Mouse (Mus musculus): ENCODE data around the gene Slc35f4.

Gene Slc35f4

DNA sequence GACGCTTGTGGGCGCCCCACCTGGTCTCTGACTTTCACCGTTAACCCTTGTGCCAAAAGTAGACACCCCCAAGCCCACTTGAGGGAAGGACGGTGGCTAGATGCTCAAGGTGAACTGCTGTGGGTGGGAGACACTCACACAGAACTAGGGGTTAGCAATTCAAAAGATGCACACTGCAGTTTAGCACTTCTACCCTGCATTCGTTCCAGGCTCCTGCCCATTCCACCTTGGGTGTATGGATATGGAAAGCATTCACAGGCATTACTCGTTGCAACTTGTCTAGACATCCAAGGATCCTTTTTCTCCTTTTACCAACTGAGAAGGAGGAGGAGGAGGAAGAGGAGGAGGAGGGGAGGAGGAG lies at the start of gene Slc35f4:
Gene Slc35f4, minus strand, starts transcription at position 116 of the 361 bp plus-strand sequence.
- DNase-seq: peak in 1 of 2 experiments; percentile 26

DNA sequence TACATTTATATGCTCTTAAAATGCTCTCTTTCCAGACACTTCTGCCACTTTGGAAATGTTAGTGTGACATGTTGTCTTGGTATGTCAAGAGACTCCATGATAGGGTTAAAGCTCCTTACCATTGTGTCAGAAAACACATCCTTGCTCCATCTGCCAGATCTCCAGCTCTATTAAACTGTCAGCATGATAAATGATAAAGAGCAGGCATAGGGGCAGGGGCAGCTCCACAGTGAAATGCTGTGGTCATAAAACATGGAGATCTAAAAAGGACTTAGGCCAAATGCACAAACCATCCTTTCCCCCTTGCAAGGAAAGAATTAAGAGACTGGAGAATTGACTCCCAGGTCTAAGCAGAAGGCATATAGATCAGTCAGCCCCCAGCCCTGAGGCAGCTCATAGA lies 42.5 kb upstream of the Slc35f4 start:
- no peak for DNase-seq

DNA sequence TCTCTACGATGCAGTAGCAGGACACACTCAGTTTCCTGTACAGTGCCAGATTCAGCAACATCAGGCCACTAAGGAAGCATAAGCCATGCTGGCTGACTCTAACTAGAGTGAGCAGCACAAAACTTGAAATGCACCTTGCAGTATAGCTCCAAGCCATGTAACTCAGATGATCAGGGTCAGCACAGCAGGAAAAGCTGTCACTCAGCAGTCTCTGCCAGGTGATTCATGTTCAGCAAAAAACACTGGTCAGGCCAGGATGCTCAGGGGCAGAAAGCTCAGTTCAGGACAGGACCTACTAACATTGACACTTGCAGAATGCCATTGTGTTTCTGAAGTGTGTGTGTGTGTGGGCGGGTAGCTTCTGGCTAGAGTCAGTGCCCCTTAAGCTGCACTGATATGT lies 34.9 kb upstream of the Slc35f4 start:
- DNase-seq: peak; percentile 23 to 37

GRCm38 (mm10) chr14:49540104-49540503 lies 14.3 kb upstream of the Slc35f4 start:
- DNase-seq: peak; percentile 45 to 47

GRCm38 (mm10) chr14:49525176-49525930 lies 493 bp downstream of the Slc35f4 start:
- DNase-seq: peak; percentile 29 to 34

GRCm38 (mm10) chr14:49524665-49525064 lies 1.2 kb downstream of the Slc35f4 start:
- DNase-seq: no peak

DNA sequence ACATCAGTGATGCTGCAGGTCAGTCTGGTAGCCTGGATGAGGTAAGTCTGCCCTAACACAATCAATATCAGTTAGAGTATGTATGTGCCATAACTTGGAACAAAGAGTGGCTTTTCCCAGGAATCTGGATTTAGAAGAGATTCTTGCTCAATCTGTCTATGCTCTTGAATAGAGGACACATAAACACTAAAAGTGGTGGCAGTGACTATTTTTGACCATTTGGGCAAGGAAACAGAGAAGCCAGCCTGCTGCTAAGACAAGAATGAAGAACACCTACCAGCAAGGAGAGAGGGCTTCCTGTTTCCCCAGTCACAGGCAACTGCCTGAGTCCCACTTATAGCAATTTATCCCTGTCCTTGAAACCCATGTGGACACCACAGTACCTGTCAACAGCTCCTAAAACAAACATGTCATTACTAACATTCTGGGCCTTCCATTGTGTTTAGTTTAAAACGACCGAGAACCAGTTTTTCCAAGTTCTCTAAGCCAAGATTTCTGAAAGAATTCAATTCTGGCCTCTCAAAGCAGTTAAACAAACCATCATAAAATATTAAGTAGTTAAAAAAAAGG lies 10.7 kb downstream of the Slc35f4 start:
- no peak for DNase-seq

GRCm38 (mm10) chr14:49514137-49514536 lies 11.7 kb downstream of the Slc35f4 start:
- no peak for DNase-seq

GRCm38 (mm10) chr14:49495192-49495591 lies 30.7 kb downstream of the Slc35f4 start:
- DNase-seq: no peak

GRCm38 (mm10) chr14:49493793-49494192 lies 32.1 kb downstream of the Slc35f4 start:
- peak; percentile 64 to 78 for DNase-seq

GRCm38 (mm10) chr14:49492506-49492905 lies 33.3 kb downstream of the Slc35f4 start:
- DNase-seq: no peak

DNA sequence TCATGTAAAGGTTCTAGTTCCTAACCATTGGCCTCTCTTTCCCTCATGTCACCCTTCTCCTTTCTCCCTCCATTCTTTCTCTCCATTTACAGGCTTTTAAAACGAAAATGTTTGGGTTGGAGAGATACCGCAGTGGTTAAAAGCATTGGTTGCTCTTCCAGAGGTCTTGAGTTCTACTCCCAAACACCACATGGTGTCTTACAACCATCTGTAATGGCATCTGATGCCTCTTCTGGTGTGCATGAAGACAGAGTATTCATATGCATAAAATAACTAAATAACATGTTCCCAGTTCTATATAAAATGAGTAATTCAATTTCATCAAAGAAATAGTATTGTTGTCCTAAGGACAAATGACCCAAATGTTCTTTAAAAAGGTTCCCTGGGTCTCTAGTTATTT lies 49.2 kb downstream of the Slc35f4 start:
- DNase-seq: no peak

GRCm38 (mm10) chr14:49461761-49462160 lies 64.1 kb downstream of the Slc35f4 start:
- no peak for DNase-seq

DNA sequence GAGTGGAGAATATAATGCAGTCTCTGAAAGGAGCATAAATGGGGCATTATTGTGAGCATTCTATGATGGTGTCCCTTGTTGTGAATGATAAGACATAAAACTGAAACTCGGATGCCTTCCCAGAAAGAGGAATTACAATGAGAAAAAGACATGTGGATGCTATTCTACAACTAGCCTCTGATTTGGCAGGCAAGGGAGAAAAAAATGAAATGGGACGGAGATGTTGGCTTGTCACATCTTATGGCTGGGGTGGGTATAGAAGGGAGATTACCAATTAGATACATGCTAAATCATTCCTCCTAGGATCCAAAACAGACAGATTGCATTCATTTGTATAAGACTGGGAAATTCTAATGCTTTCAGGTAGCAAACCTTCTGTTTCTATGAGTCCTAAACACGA lies 65.0 kb downstream of the Slc35f4 start:
- no peak for DNase-seq

GRCm38 (mm10) chr14:49454283-49454914 lies 71.4 kb downstream of the Slc35f4 start:
- no peak for DNase-seq

DNA sequence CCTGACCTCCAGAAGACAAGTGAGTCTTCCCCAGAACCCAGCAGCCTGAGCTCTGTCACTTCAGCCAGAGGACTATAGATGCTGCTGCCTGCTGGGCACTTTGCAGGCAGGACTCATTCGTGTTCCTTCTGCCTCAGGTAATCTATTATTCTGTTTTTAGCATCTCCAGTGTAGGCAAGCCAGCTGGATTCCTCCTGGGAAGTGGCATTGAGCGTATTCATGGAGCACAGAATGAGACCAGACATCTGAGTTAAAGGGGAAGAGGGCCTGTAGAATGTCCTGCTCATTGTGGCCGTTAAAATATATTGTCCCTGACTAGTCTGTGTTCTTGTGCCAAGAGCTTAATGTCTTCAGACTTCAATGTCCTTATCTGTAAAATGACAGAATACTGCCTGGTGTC lies 72.1 kb downstream of the Slc35f4 start:
- peak in 1 of 2 experiments; percentile 6 for DNase-seq

GRCm38 (mm10) chr14:49447669-49448068 lies 78.2 kb downstream of the Slc35f4 start:
- DNase-seq: no peak

DNA sequence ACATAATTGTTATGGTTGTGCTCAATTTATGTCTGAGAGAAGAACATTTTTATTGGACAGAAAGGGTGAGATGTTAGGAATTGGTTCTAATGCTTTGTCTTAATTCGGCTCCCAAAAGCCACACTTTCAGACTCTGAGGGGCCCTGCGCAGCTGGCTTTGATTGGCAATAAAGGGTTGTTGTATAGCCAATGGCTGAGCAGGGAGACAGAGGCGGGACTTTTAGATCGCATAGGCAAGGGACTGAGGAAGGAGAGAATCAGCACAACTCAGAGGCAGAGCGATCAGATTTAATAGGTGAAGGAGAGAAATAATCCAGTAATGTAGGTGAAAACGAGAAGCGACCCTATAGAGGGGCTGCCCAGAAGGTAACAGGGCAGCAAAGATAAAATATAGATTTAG lies 79.4 kb downstream of the Slc35f4 start:
- no peak for DNase-seq

- no peak for DNase-seq
Observed at GRCm38 (mm10) chr14:49436811-49437210, 89.0 kb downstream of the Slc35f4 start.

DNA sequence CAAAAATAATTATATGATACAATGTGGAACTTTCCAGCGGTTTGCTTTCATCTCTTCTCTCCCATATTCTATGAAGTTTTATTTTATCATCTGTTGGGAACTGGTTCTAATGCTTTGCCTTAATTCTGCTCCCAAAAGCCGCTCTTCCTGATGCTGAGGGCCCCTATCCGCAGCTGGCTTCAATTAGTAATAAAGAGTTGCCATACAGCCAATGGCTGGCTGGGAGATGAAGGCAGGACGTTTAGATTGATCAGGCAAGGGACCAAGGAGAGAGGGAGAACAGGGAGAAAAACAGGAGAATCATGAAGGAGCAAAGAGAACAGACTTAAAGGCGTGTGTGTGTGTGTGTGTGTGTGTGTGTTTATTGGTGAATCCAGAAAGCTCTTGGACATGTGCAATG lies 94.0 kb downstream of the Slc35f4 start:
- no peak for DNase-seq

DNA sequence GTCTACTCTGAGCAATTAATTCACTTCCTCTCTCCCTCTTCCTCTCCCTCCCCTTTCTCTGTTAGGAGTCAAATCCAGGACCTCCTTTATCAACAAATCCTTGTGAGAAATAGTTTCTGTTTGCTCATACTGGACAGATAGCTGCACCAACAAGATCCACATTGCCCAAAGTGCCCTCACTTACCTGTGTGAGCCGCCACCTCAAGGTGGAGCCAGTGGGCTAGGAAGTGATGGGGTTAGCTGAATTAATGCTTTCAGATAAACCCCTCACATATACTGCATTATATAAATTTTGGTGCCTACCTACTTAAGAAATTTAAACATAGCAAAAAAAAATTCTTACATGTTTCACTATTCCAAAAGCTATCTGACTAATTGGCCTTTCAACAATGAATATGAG lies 133.4 kb downstream of the Slc35f4 start:
- peak; percentile 8 to 15 for DNase-seq

- DNase-seq: no peak
Observed at GRCm38 (mm10) chr14:49362161-49362560, 163.7 kb downstream of the Slc35f4 start.

- no peak for DNase-seq
Observed at GRCm38 (mm10) chr14:49355561-49355960, 170.3 kb downstream of the Slc35f4 start.

DNA sequence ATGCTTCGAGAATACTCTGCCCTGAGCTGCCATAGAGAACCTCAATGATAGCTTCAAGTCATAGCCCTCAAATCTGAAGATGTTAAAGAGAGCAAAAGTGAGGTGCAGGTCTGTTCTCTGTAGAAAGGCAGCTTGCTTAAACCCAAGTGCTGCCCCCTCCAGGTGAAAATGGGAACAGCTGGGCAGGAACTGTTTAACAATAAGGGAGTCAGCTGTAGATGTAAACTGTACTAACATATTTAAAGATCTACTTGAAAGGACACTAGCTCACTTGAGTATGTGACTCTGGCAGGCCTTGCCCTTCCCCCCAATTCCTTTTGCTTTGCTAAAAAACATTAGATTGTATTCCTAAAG lies 177.0 kb downstream of the Slc35f4 start:
- peak; percentile 63 to 66 for DNase-seq

All from cerebellum, postnatal 36 days (tissue).